Mouse (Mus musculus) frontal cortex, postnatal 25 days (tissue): ENCODE measurements around the gene 2510039O18Rik.

Source experiments
- DNase-seq, 2 experiments: peaks; one replicate each; pipeline ENCODE4 v3.0.0; 2022; ENCODE audit warnings: low spot score in 2 of 2

Gene 2510039O18Rik

DNA sequence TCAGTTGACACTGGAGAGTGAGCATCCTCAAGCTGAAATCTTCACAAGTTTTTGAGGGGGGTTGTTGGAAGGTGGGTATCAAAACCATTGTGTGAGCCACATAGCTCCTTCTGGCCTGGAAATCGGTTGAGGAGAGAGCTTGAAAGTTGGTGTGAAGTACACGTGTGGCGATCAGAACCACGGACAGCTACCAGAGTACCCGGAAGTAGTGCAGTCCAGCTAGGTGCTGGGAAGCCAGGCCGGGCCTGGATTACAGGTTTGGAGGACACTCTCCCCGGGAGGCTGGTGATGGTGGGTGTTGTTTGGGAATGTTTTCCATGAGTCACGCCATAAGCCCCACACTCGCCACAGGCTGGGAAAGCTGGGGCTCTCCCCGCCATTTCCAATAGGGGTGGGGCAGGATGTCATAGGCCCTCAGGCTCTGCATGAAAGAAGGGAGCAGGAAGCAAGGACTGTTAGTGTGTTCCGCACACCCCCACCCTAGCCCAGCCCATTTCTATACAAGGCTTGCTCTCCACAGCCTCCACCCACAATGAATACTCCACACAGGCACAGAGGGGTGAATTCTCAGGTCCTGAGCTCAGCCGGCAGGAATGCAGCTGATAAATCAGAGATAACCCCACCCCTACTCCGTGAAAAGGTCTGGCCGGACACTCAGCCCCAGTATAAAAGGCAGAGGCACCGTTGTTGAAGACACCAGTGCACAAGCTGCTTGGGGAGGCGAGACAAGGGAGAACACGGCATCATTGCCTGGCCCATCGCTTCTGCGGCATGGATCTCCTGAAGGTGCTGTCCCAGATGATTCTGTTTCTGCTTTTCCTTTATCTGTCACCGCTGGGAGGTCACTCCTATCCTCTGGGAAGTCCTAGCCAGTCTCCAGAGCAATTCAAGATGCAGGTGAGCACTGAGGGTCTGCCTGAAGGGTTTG lies 44.8 kb downstream of the 2510039O18Rik start, which contains the start of gene Nppb:
Gene Nppb (plus strand): TSS at position 584 of the 928 bp plus-strand sequence.
- no peak for DNase-seq

DNA sequence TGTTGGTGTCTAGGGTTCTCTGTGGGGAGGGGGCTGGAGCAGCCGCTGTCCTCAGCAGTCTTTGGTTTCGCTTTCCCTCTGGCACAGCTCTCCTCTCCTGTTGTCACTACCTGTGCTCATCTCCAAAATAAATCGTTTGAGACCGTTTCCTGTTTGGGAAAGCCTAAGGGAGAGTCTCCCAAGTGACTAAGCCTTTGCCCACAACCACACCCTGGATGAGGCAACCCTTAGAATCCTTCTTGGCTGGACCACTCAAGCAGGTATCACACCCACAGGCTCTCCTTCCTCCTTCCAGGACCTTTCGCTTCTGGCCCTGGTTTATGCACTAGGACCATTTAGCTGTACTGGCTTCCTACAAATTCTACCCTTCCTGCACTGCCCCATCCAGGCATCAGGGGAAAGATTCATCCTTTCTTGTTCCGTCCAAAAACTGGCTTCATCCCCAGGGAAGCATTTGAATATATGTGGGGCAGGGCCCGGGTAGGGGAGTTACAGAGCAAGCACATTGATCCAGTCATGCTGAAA lies 52.9 kb downstream of the 2510039O18Rik start:
- no peak for DNase-seq

DNA sequence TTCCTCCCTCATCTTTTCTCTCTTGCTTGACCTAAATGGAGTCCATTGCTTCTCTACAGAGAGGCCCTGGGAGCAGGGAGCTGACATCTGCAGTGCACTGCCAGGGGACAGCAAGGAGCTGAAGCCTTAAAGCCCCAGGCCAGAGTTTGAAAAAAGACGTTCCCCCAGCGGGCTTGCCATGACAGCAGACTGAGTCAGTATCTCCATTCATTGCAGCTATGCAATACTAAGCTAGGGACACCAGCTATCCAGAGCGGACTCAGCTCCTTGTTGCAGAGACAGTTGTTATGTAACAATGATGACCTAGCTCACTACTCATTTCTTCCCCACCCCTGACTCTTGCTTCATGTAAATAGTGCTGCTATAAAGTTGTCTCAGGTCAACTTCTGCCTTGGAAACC lies 54.6 kb downstream of the 2510039O18Rik start:
- no peak for DNase-seq
